Mouse (Mus musculus): Measurements from ENCODE around the gene Map3k13. TPM values are rescaled to one million over a fixed set of nuclear protein-coding genes. Genes with fewer than 3 reads are reported as not detected.

Map3k13 gene
- polyA plus RNA-seq (2014; fragmentation: Illumina TruSeq; extraction: RNeasy Lipid Tissue Mini Kit (QIAGEN cat#74804); ENCODE audit: low read depth, low replicate concordance): 0.55 TPM

DNA sequence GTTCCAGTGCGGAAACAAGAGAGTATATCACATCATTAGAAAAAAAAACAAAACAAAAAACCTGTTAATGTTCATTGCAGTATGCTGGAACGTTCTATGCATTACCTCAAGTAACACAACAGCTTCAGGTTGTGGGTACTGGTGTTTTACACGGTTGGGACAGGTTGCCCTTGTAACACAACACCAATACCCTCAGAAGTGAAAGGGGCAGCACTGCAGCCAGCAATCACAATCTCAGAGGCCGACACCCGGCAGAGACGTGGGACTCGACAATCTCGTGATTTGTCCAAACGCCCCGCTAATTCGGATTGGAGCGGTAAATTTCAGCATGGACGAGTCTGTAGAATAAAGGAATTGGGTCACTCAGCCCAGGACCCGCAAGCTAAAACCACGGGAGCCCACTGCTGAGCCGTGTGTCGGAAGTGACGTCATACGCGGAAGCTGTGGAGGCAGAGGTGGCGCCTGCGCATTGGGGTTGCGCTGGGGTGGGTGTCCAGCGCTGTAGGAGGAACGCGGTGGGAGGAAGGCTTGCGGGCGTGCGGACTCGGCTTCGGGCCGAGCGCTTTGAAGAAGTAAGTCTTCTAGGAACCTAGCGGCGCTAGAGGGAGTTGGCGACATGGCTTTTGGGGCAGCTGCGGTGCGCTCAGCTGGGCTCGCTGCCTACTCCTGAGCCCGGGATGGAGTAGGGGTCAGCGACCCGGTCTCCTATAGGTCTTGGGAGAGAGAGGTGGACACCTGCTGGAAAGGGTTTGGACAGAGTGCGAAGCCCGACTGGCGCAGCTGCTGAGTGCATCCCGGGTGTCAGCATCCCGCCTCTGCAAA, at the start of gene Map3k13:
TSS of gene Map3k13 (plus strand) at position 472 of the 822 bp plus-strand sequence.

GRCm38 (mm10) chr16:21787516-21788353, 6.4 kb upstream of the Map3k13 start, which contains the start of gene Ehhadh:
TSS of gene Ehhadh (minus strand) at chr16:21787807.

GRCm38 (mm10) chr16:21946761-21947715, 152.9 kb downstream of the Map3k13 start, which contains the start of gene Tmem41a:
TSS of gene Tmem41a (minus strand) at chr16:21947552.

Other genes starting within 250 kb of the Map3k13 start
- gene 2510009E07Rik, start 99.7 kb upstream of the Map3k13 start, polyA plus RNA-seq (2014; fragmentation: Illumina TruSeq; extraction: RNeasy Lipid Tissue Mini Kit (QIAGEN cat#74804); ENCODE audit: low read depth, low replicate concordance): 2.0 TPM
- 1.4 TPM for gene Ehhadh, start 6.5 kb upstream of the Map3k13 start, polyA plus RNA-seq (2014; fragmentation: Illumina TruSeq; extraction: RNeasy Lipid Tissue Mini Kit (QIAGEN cat#74804); ENCODE audit: low read depth, low replicate concordance)
- 5.2 TPM for gene Tmem41a, start 153.2 kb downstream of the Map3k13 start, polyA plus RNA-seq (2014; fragmentation: Illumina TruSeq; extraction: RNeasy Lipid Tissue Mini Kit (QIAGEN cat#74804); ENCODE audit: low read depth, low replicate concordance)
- 1.8 TPM for gene Liph, start 201.3 kb downstream of the Map3k13 start, polyA plus RNA-seq (2014; fragmentation: Illumina TruSeq; extraction: RNeasy Lipid Tissue Mini Kit (QIAGEN cat#74804); ENCODE audit: low read depth, low replicate concordance)
- gene Senp2, start 215.1 kb downstream of the Map3k13 start, polyA plus RNA-seq (2014; fragmentation: Illumina TruSeq; extraction: RNeasy Lipid Tissue Mini Kit (QIAGEN cat#74804); ENCODE audit: low read depth, low replicate concordance): 325 TPM